Mouse (Mus musculus): ENCODE results near the gene Vps52. TPM values are rescaled to one million over a fixed set of nuclear protein-coding genes. Genes with fewer than 3 reads are reported as not detected.

Gene Vps52
- polyA plus RNA-seq, 1 experiment from 2014 or later, result 23.5 TPM

- WGBS, result under 1% methylated on average over 36 of the region's 36 CpGs
- no peaks in the 10 kb centered on the region; the same call in 1 of the 2 replicates for H3K4me1 ChIP-seq (replicated peaks; ENCODE audit: control insufficient read depth, insufficient read depth, low read length)
- peak overlapping the region; percentile 96 for H3K4me2 ChIP-seq (replicated peaks; ENCODE audit: low read depth)
- peak overlapping the region; percentile 85 for H3K4me3 ChIP-seq (ENCODE audit: low read depth, low read length)
- peaks cover 23% of the 10 kb centered on the region for H3K36me3 ChIP-seq (ENCODE audit: control insufficient read depth, insufficient read depth)
- no peaks in the 10 kb centered on the region for H3K27me3 ChIP-seq (replicated peaks; ENCODE audit: control insufficient read depth, insufficient read depth, low read length)
- H3K27ac ChIP-seq (ENCODE audit: low read depth, low read length), result peak overlapping the region; percentile 88
- ATAC-seq, result peak; percentile 6; the same call in 1 of the 2 replicates
- peak; percentile 92 for TF ChIP-seq CTCF (IDR thresholded peaks at IDR 0.05; ENCODE audit: low read depth)
- H3K9ac ChIP-seq (ENCODE audit: low read depth, low read length), result peak overlapping the region; percentile 70
- H3K9me3 ChIP-seq (ENCODE audit: control insufficient read depth), result no peaks in the 10 kb centered on the region
Observed at GRCm38 (mm10) chr17:33920282-33921097, 35.1 kb upstream of the Vps52 start.

GRCm38 (mm10) chr17:33921361-33921760 lies 34.3 kb upstream of the Vps52 start:
- no peak overlapping the region for H3K27ac ChIP-seq (ENCODE audit: low read depth, low read length)
- WGBS, result 87% methylated on average over 7 of the region's 7 CpGs
- H3K4me3 ChIP-seq (ENCODE audit: low read depth, low read length), result no peak overlapping the region
- H3K4me1 ChIP-seq (replicated peaks; ENCODE audit: control insufficient read depth, insufficient read depth, low read length), result no peaks in the 10 kb centered on the region; the same call in 1 of the 2 replicates
- no peaks in the 10 kb centered on the region for H3K27me3 ChIP-seq (replicated peaks; ENCODE audit: control insufficient read depth, insufficient read depth, low read length)
- no peak for ATAC-seq
- H3K9me3 ChIP-seq (ENCODE audit: control insufficient read depth), result no peaks in the 10 kb centered on the region
- H3K9ac ChIP-seq (ENCODE audit: low read depth, low read length), result no peak overlapping the region
- TF ChIP-seq CTCF (IDR thresholded peaks at IDR 0.05; ENCODE audit: low read depth), result no peak
- peaks cover 32% of the 10 kb centered on the region for H3K36me3 ChIP-seq (ENCODE audit: control insufficient read depth, insufficient read depth)
- H3K4me2 ChIP-seq (replicated peaks; ENCODE audit: low read depth), result no peak overlapping the region

GRCm38 (mm10) chr17:33924577-33925283 lies 30.9 kb upstream of the Vps52 start:
- Histone ChIP-seq H3K36me3 (ENCODE audit: control insufficient read depth, insufficient read depth) (peaks cover 31% of the 10 kb centered on the region), H3K27me3 (replicated peaks; ENCODE audit: control insufficient read depth, insufficient read depth, low read length) (no peaks in the 10 kb centered on the region), H3K9me3 (ENCODE audit: control insufficient read depth) (no peaks in the 10 kb centered on the region), H3K4me2 (replicated peaks; ENCODE audit: low read depth) (no peak overlapping the region), H3K4me3 (ENCODE audit: low read depth, low read length) (no peak overlapping the region), H3K9ac (ENCODE audit: low read depth, low read length) (no peak overlapping the region), H3K4me1 (replicated peaks; ENCODE audit: control insufficient read depth, insufficient read depth, low read length) (no peaks in the 10 kb centered on the region), H3K27ac (ENCODE audit: low read depth, low read length) (no peak overlapping the region)
- ATAC-seq, result no peak
- WGBS, result 87% methylated on average over 10 of the region's 10 CpGs
- peak; percentile 69 for TF ChIP-seq CTCF (IDR thresholded peaks at IDR 0.05; ENCODE audit: low read depth)

- Histone ChIP-seq H3K27ac (ENCODE audit: low read depth, low read length) (no peak overlapping the region), H3K4me1 (replicated peaks; ENCODE audit: control insufficient read depth, insufficient read depth, low read length) (no peaks in the 10 kb centered on the region), H3K36me3 (ENCODE audit: control insufficient read depth, insufficient read depth) (peaks cover 31% of the 10 kb centered on the region), H3K9me3 (ENCODE audit: control insufficient read depth) (no peaks in the 10 kb centered on the region), H3K9ac (ENCODE audit: low read depth, low read length) (no peak overlapping the region), H3K27me3 (replicated peaks; ENCODE audit: control insufficient read depth, insufficient read depth, low read length) (no peaks in the 10 kb centered on the region), H3K4me2 (replicated peaks; ENCODE audit: low read depth) (no peak overlapping the region), H3K4me3 (ENCODE audit: low read depth, low read length) (no peak overlapping the region)
- ATAC-seq, result no peak
- TF ChIP-seq CTCF (IDR thresholded peaks at IDR 0.05; ENCODE audit: low read depth), result peak; percentile 39; the same call in 1 of the 2 replicates
- WGBS, result 88% methylated on average over 21 of the region's 21 CpGs
Observed at GRCm38 (mm10) chr17:33925406-33926116, 30.1 kb upstream of the Vps52 start.

GRCm38 (mm10) chr17:33926207-33926932 lies 29.2 kb upstream of the Vps52 start:
- Histone ChIP-seq H3K4me3 (ENCODE audit: low read depth, low read length) (no peak overlapping the region), H3K4me1 (replicated peaks; ENCODE audit: control insufficient read depth, insufficient read depth, low read length) (no peaks in the 10 kb centered on the region), H3K27ac (ENCODE audit: low read depth, low read length) (no peak overlapping the region), H3K27me3 (replicated peaks; ENCODE audit: control insufficient read depth, insufficient read depth, low read length) (no peaks in the 10 kb centered on the region), H3K4me2 (replicated peaks; ENCODE audit: low read depth) (no peak overlapping the region), H3K9me3 (ENCODE audit: control insufficient read depth) (no peaks in the 10 kb centered on the region), H3K36me3 (ENCODE audit: control insufficient read depth, insufficient read depth) (peaks cover 31% of the 10 kb centered on the region), H3K9ac (ENCODE audit: low read depth, low read length) (no peak overlapping the region)
- peak; percentile 71 for TF ChIP-seq CTCF (IDR thresholded peaks at IDR 0.05; ENCODE audit: low read depth)
- 77% methylated on average over 17 of the region's 17 CpGs for WGBS
- ATAC-seq, result no peak

Measured in intestine, postnatal 0 days (tissue).